Mouse (Mus musculus) colon, adult 2 months (tissue): ENCODE measurements around the gene Ugcg. TPM values are rescaled to one million over a fixed set of nuclear protein-coding genes. Genes with fewer than 3 reads are reported as not detected.

Experiments used
- polyA plus RNA-seq: library from polyadenylated mRNA; depleted of rRNA; stranded (reverse); fragments of >200 nt; gene quantifications from 2 replicates; pipeline ENCODE4 v1.2.3, GENCODE M21; 2012; rRNA removed

The Ugcg gene
- polyA plus RNA-seq = 52.7 and 69.0 TPM in 2 replicates

GRCm38 (mm10) chr4:59188802-59189545 is at the start of gene Ugcg:
TSS of gene Ugcg (plus strand) at chr4:59189257.

Other genes with a start within 250 kb of the Ugcg start
- not detected in 2 replicates for gene Zkscan16, start 245.6 kb upstream of the Ugcg start, polyA plus RNA-seq
- 4.8 and 5.7 TPM in 2 replicates for gene Ptgr1, start 202.1 kb upstream of the Ugcg start, polyA plus RNA-seq
- 3.7 and 5.3 TPM in 2 replicates for gene Dnajc25, start 194.2 kb upstream of the Ugcg start, polyA plus RNA-seq
- 0.98 and 1.4 TPM in 2 replicates for gene Gm20503, start 186.0 kb upstream of the Ugcg start, polyA plus RNA-seq
- gene Gng10, start 154.2 kb upstream of the Ugcg start, polyA plus RNA-seq = 16.1 and 22.7 TPM in 2 replicates
- gene AI481877, start 50.3 kb upstream of the Ugcg start, polyA plus RNA-seq = 0.06 TPM in 1 of 2 replicates, not detected in the other
- gene Susd1, start 249.4 kb downstream of the Ugcg start, polyA plus RNA-seq = 2.6 and 2.9 TPM in 2 replicates